Mouse (Mus musculus) hindlimb bud, embryonic 11.5 days (tissue): ENCODE data around the gene Lsm8.
"Not testable (repeated sequence)": the region's sequence is repeated elsewhere in the genome, so short reads cannot be mapped to it uniquely, and the experiment has no call there.

Experiments
- DNase-seq: peaks from one replicate; pipeline ENCODE4 v3.0.0-alpha.2; 2012; ENCODE audit warnings: low read depth, low spot score; ENCODE audit errors: extremely low spot score

Lsm8 gene

GRCm38 (mm10) chr6:18848051-18848701 is at the start of gene Lsm8:
Lsm8 (plus strand) TSS chr6:18848579.
- peak; percentile 81 for DNase-seq

GRCm38 (mm10) chr6:18800869-18801511 is 47.4 kb upstream of the Lsm8 start:
- DNase-seq: no peak

GRCm38 (mm10) chr6:18812623-18813022 is 35.8 kb upstream of the Lsm8 start:
- DNase-seq: no peak

DNA sequence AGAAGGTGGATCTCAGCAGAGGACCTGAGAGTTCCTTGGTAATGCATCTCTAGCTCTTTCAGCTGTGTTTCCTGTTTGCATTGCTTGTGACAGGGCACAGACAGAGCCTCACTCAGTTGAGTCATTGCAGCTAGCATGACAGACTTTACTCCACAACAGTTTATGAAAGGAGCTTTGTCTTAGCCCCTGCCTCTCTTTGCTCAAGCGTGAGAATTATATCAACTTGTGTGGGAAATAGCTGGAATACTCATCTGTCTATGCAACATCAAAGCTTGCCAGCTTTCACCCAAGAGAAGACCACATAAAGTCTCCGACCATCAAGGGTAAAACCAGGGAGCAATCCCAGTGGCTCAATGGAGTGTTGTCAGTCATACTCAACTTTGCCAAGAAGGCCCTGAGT is 32.8 kb upstream of the Lsm8 start:
- DNase-seq: no peak

DNA sequence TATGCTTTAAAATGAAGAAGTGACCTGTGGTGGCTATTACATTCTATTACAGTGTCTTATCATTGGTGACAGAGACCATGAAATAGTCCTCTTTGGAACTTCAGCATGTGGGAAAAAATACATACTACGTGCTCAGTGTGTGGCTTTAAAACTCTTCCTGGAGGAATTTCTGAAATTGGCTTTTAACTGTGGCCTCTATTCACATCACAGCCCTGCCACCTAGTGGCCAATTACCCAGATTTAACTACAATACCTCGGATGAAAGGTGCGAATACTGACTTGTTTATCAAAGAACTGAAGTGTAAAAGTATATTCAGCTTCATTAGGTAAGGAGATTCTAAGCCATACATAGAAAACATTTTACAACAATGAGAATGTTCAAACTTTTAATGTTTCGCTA is 29.0 kb upstream of the Lsm8 start:
- peak; percentile 46 for DNase-seq

GRCm38 (mm10) chr6:18820246-18820645 is 28.1 kb upstream of the Lsm8 start:
- DNase-seq: no peak

- DNase-seq: no peak
These were observed 25.6 kb upstream of the Lsm8 start for GRCm38 (mm10) chr6:18822812-18823211.

DNA sequence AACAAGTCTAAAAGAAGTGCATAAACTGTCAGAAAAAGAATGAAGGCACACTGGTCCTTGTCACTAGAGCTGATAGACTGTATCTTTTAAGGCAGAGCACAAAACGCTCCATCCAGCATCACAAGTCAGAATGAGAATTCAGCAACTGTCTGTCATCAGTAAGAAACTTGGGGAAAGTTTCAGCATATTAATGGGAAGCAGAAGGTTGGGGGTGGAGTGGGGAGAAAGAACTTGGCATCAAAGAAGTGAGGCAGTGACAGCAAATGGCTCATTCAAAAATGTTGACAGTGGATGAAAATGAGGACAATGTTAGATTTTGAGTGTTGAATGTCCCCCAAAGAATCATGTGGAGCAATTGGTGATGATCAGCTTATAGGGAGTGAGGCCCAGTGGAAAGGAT is 15.4 kb upstream of the Lsm8 start:
- DNase-seq: no peak

DNA sequence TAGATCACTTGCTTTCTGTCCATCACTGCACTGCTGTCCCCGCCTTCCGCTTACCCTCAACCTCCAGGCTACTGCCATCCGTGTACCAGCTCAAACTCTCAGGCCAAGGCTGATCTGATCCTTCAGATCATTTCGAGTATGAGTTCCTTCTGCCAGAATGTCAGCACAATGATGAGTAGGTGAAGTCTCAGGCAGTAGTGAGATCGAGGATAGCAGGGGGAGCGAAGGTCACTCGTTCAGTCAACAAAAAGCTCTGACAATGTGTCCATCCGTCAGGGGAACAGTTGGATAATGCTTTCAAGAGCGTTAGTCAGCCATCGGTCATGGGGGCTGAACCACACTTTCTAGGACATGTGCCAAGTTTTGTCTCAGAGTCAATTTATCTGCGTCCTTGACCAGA is 3.9 kb upstream of the Lsm8 start:
- DNase-seq: not testable (repeated sequence)

DNA sequence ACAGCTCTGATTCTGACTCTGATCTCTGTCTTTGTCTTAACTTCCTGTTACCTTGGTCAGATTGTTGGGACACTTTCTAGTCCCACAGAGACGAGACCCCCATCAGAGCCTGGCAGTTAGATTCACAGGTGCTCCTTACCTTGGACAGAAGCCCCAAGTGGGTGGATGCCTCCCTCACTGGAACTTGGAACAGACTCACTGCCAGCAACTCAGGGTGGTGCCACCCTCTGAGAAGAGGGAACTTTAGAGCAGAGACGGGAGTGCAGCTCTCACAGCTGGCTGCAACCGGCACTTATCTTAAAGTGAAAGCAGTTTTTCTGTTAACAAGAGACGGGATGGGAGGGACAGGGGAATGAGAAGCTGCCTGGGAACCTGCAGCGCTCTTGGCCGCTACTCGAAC is 2.8 kb upstream of the Lsm8 start:
- not testable (repeated sequence) for DNase-seq

DNA sequence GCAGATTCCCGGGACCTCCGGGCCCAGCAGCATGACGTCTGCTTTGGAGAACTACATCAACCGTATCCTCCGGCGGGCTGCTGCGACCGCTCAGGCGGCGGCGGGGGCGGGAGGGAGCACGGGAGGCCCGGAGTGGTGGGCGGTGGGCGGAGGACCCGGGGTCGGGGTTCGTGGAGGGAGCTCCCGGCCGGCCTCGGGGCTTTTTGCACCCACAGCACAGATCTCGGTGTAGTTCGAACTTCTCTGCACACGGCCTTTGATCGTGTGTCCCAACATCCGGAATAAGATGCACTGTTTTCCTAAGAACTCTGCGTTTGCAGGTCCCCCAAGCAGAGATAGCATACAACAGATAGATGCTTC is 303 bp downstream of the Lsm8 start:
- DNase-seq: no peak

GRCm38 (mm10) chr6:18855323-18855722 is 6.9 kb downstream of the Lsm8 start:
- no peak for DNase-seq

DNA sequence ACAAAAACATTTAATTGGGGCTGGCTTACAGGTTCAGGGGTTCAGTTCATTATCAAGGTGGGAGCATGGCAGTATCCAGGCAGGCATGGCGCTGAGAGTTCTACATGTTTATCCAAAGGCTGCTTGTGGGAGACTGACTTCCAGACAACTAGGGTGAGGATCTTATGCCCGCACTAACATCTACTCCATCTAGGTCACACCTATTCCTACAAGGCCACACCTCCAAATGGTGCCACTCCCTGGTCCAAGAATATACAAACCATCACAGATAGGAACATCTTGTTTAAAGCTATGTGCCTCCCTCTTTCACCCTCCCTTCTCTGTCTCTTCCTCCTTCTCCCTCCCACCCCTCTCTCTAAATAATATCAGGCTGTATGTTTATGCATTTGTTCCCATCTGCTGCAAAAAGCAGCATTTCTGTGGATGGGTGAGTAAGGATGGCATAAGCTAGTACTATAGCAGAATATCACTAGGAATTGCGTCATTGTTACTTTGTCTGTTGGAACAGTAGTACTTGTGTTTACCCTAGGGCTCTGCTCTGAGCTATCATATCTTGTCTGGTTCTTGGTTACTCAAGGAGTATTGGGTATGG is 8.2 kb downstream of the Lsm8 start:
- no peak for DNase-seq

DNA sequence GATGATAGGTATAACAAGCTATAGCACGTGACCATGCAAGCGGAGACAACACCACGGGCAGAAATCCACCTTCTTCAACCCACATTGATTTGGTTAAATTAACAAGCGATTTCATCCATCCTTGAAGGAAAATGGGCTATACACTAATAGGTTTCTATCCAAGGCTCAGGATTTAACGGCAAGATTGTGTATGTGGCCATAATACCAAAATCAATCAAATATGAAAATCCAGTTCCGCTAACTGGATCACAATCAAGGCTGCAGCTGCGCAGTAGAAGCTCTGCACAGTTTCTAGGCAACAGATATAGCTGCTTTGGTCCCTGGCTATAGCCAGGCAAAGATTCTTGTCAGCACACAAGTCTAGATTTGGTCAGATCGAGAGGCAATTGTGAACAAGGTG is 17.6 kb downstream of the Lsm8 start, which contains the start of gene Ankrd7:
Gene Ankrd7 (plus strand): TSS at position 301 of the 400 bp plus-strand sequence.
- no peak for DNase-seq

- DNase-seq: no peak
These were observed 40.7 kb downstream of the Lsm8 start for GRCm38 (mm10) chr6:18889030-18889429.

DNA sequence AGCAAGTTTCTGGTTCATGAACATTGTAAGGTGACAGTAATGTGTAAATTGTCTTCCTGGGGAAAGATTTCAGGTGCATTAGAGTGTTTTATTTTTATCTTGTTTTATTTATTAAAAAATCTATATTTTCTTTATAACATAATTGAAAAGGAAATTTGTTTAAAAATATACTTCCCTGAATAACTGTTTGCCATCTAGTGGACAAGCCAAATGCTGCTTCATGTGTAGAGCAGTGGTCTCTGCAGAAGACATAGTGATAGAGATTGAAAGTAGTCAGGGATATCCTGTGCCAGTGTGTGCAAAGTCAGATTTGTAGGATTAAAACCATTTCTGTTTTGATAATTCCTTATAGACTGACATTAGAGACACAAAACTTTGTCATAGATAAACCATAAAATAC is 45.8 kb downstream of the Lsm8 start:
- DNase-seq: no peak
